ENCODE assay signal across 9 mouse cellular contexts in genomic region chr1:87263796-87264133, GRCm38 (mm10). TPM values are rescaled to one million over a fixed set of nuclear protein-coding genes. Genes with fewer than 3 reads are reported as not detected.
DNase-seq lines count a peak whose midpoint lies in the region; ATAC-seq and TF ChIP-seq lines count a peak whose summit lies in the region.
"Had no signal": no experiment of that assay in that cellular context is flagged by ENCODE, and none has a peak within 500 bp of the region (broad histone marks: within the 10 kb centered on the region; RNA-seq: fewer than 3 reads in every experiment).

No protein-coding gene starts in this region.

- H3K4me1 ChIP-seq in kidney, embryonic 16.5 days (ENCODE audit: insufficient read depth, low read length) = peaks cover 26% of the 10 kb centered on the region; the same call in 1 of the 2 replicates
- H3K4me1 ChIP-seq in embryonic facial prominence, embryonic 10.5 days = peaks cover 27% of the 10 kb centered on the region
- peaks cover 12% of the 10 kb centered on the region; the same call in 1 of the 2 replicates for H3K4me1 ChIP-seq in hindbrain, postnatal 0 days (ENCODE audit: insufficient read depth, low read length)
- H3K4me1 ChIP-seq in midbrain, postnatal 0 days (ENCODE audit: insufficient read depth, low read length) = peaks cover 12% of the 10 kb centered on the region; the same call in 1 of the 2 replicates

- no peak for DNase-seq in kidney, adult 9 months
- no peak for DNase-seq in embryonic facial prominence, embryonic 10.5 days (ENCODE audit: low spot score)
- peak; percentile 37 for DNase-seq in hindbrain, postnatal 0 days (ENCODE audit: low spot score)
- DNase-seq in midbrain, postnatal 0 days (ENCODE audit: low spot score) = no peak
- DNase-seq in adrenal gland, postnatal 25 days = no peak
- no peak for DNase-seq in layer of hippocampus, postnatal 10 days (ENCODE audit: low spot score in 2 of 2)
- no peak for DNase-seq in testis, postnatal 14 days (ENCODE audit: low spot score)

- peak overlapping the region; percentile 93 for H3K4me2 ChIP-seq in kidney, embryonic 16.5 days (replicated peaks; ENCODE audit: low read depth, low read length)
- peak overlapping the region; percentile 81 for H3K4me2 ChIP-seq in hindbrain, postnatal 0 days (ENCODE audit: low read depth, low read length)
- peak overlapping the region; percentile 98 for H3K4me2 ChIP-seq in midbrain, postnatal 0 days (ENCODE audit: low read depth, low read length, poor library complexity, severe bottlenecking)

- ATAC-seq in kidney, embryonic 16.5 days (ENCODE audit: low FRiP score, low TSS enrichment) = no peak
- peak; percentile 21; the same call in 1 of the 2 replicates for ATAC-seq in hindbrain, postnatal 0 days
- 0 out of 2 replicates have a peak, but pooled peaks have one; percentile 38 for ATAC-seq in midbrain, postnatal 0 days (ENCODE audit: low FRiP score)

- peaks cover 69% of the 10 kb centered on the region for H3K27me3 ChIP-seq in kidney, embryonic 16.5 days (ENCODE audit: insufficient read depth, low read length)
- H3K27me3 ChIP-seq in embryonic facial prominence, embryonic 10.5 days (replicated peaks; ENCODE audit: low read depth, poor library complexity, severe bottlenecking) = peaks cover 98% of the 10 kb centered on the region
- H3K27me3 ChIP-seq in hindbrain, postnatal 0 days (ENCODE audit: insufficient read depth, low read length) = peaks cover 22% of the 10 kb centered on the region
- H3K27me3 ChIP-seq in midbrain, postnatal 0 days (ENCODE audit: insufficient read depth, low read length) = peaks cover 53% of the 10 kb centered on the region

- H3K9me3 ChIP-seq in kidney, embryonic 16.5 days (ENCODE audit: low read length) = 0 out of 2 replicates have a peak, but pooled peaks cover 3% of the 10 kb centered on the region
- H3K9me3 ChIP-seq in embryonic facial prominence, embryonic 10.5 days = no peaks in the 10 kb centered on the region
- H3K9me3 ChIP-seq in hindbrain, postnatal 0 days (ENCODE audit: low read length) = no peaks in the 10 kb centered on the region
- H3K9me3 ChIP-seq in midbrain, postnatal 0 days (ENCODE audit: low read length) = no peaks in the 10 kb centered on the region

- no peak for TF ChIP-seq CTCF in hindbrain, postnatal 0 days (IDR thresholded peaks at IDR 0.05; ENCODE audit: low read depth)
- TF ChIP-seq CTCF in midbrain, postnatal 0 days (IDR thresholded peaks at IDR 0.05) = no peak

- H3K9ac ChIP-seq in kidney, embryonic 16.5 days (replicated peaks; ENCODE audit: low read length) = peak overlapping the region; percentile 46; the same call in 1 of the 2 replicates
- H3K9ac ChIP-seq in hindbrain, postnatal 0 days (replicated peaks; ENCODE audit: low read length) = no peak overlapping the region
- 0 out of 2 replicates have a peak overlapping the region, but pooled peaks have one; percentile 46 for H3K9ac ChIP-seq in midbrain, postnatal 0 days (replicated peaks; ENCODE audit: low read length, poor library complexity, severe bottlenecking)

- H3K27ac ChIP-seq in kidney, embryonic 16.5 days (ENCODE audit: low read length) = no peak overlapping the region
- H3K27ac ChIP-seq in embryonic facial prominence, embryonic 10.5 days (replicated peaks) = no peak overlapping the region
- H3K27ac ChIP-seq in hindbrain, postnatal 0 days = no peak overlapping the region
- H3K27ac ChIP-seq in midbrain, postnatal 0 days (ENCODE audit: low read depth, low read length) = no peak overlapping the region

- 2% methylated on average over 12 of the region's 12 CpGs for WGBS in kidney, embryonic 16.5 days
- under 1% methylated on average over 12 of the region's 12 CpGs for WGBS in embryonic facial prominence, embryonic 10.5 days
- under 1% methylated on average over 12 of the region's 12 CpGs for WGBS in hindbrain, postnatal 0 days
- 3% methylated on average over 12 of the region's 12 CpGs for WGBS in midbrain, postnatal 0 days

- H3K36me3 ChIP-seq in kidney, embryonic 16.5 days (ENCODE audit: insufficient read depth, low read length) = no peaks in the 10 kb centered on the region
- no peaks in the 10 kb centered on the region for H3K36me3 ChIP-seq in embryonic facial prominence, embryonic 10.5 days (replicated peaks)
- no peaks in the 10 kb centered on the region for H3K36me3 ChIP-seq in hindbrain, postnatal 0 days (ENCODE audit: insufficient read depth, low read length)
- H3K36me3 ChIP-seq in midbrain, postnatal 0 days (ENCODE audit: insufficient read depth, low read length) = no peaks in the 10 kb centered on the region

- peak overlapping the region; percentile 58 for H3K4me3 ChIP-seq in kidney, embryonic 16.5 days (ENCODE audit: low read length)
- H3K4me3 ChIP-seq in embryonic facial prominence, embryonic 10.5 days = peak overlapping the region; percentile 68
- peak overlapping the region; percentile 42 for H3K4me3 ChIP-seq in hindbrain, postnatal 0 days (ENCODE audit: low read length)
- peak overlapping the region; percentile 44 for H3K4me3 ChIP-seq in midbrain, postnatal 0 days (ENCODE audit: low read depth, low read length)

RNA-seq across cellular contexts. Expression of gene Efhd1, which starts 0.4 kb away (rescaled TPM):
- 7.3 and 8.5 TPM in 2 replicates for polyA plus RNA-seq in kidney, embryonic 16.5 days (2015; fragmentation: Nextera tagmentation; extraction: Ambion mirVana)
- 0.69 and 0.77 TPM in 2 replicates for polyA plus RNA-seq in embryonic facial prominence, embryonic 10.5 days (2016; fragmentation: Nextera tagmentation; extraction: Ambion mirVana)
- 12.4 and 13.0 TPM in 2 replicates for total RNA-seq in hindbrain, postnatal 0 days (2014; rRNA removed)
- 6.4 and 7.8 TPM in 2 replicates for polyA plus RNA-seq in hindbrain, postnatal 0 days (2015; fragmentation: Nextera tagmentation; extraction: Ambion mirVana)
- 4.2 and 7.8 TPM in 2 replicates for total RNA-seq in midbrain, postnatal 0 days (2014; rRNA removed)
- 1.7 and 2.6 TPM in 2 replicates for polyA plus RNA-seq in midbrain, postnatal 0 days (2015; fragmentation: Nextera tagmentation; extraction: Ambion mirVana)
- 310 and 340 TPM in 2 replicates for total RNA-seq in adrenal gland, postnatal 25 days (2021)
- 1 to 10 TPM; 7.2 to 7.7 TPM for total RNA-seq in layer of hippocampus, postnatal 10 days (2021)

RNA-seq across cellular contexts. Expression of gene Eif4e2, which starts 50.1 kb away (rescaled TPM):
- polyA plus RNA-seq in kidney, embryonic 16.5 days (2015; fragmentation: Nextera tagmentation; extraction: Ambion mirVana) = 157 and 160 TPM in 2 replicates
- 175 and 185 TPM in 2 replicates for polyA plus RNA-seq in embryonic facial prominence, embryonic 10.5 days (2016; fragmentation: Nextera tagmentation; extraction: Ambion mirVana)
- 60.4 and 68.1 TPM in 2 replicates for total RNA-seq in hindbrain, postnatal 0 days (2014; rRNA removed)
- polyA plus RNA-seq in hindbrain, postnatal 0 days (2015; fragmentation: Nextera tagmentation; extraction: Ambion mirVana) = 99.7 and 103 TPM in 2 replicates
- 64.5 and 78.8 TPM in 2 replicates for total RNA-seq in midbrain, postnatal 0 days (2014; rRNA removed)
- polyA plus RNA-seq in midbrain, postnatal 0 days (2015; fragmentation: Nextera tagmentation; extraction: Ambion mirVana) = 91.0 and 92.7 TPM in 2 replicates
- total RNA-seq in adrenal gland, postnatal 25 days (2021) = 89.9 and 96.0 TPM in 2 replicates
- 10 to 100 TPM; 81.5 to 82.8 TPM for total RNA-seq in layer of hippocampus, postnatal 10 days (2021)

RNA-seq across cellular contexts. Expression of gene Chrng, which starts 59.3 kb away (rescaled TPM):
- 0.68 and 0.85 TPM in 2 replicates for polyA plus RNA-seq in kidney, embryonic 16.5 days (2015; fragmentation: Nextera tagmentation; extraction: Ambion mirVana)
- polyA plus RNA-seq in embryonic facial prominence, embryonic 10.5 days (2016; fragmentation: Nextera tagmentation; extraction: Ambion mirVana) = 0.35 and 0.39 TPM in 2 replicates
- total RNA-seq in hindbrain, postnatal 0 days (2014; rRNA removed) = 0.22 TPM in 1 of 2 replicates, not detected in the other
- polyA plus RNA-seq in hindbrain, postnatal 0 days (2015; fragmentation: Nextera tagmentation; extraction: Ambion mirVana) = 0.06 TPM in 1 of 2 replicates, not detected in the other
- 0.49 TPM in 1 of 2 replicates, not detected in the other for total RNA-seq in midbrain, postnatal 0 days (2014; rRNA removed)
- not detected in 2 replicates for polyA plus RNA-seq in midbrain, postnatal 0 days (2015; fragmentation: Nextera tagmentation; extraction: Ambion mirVana)
- not detected in 2 replicates for total RNA-seq in adrenal gland, postnatal 25 days (2021)
- not detected for total RNA-seq in layer of hippocampus, postnatal 10 days (2021)
- total RNA-seq: left cerebral cortex, postnatal 36 days had no signal

Comparison
In these comparisons a context has a peak if more than half of its experiments do, and no peak if none do; other contexts are left out.
1. RNA of gene Efhd1, which starts 0.4 kb away (total RNA-seq): 310 to 340 TPM in adrenal gland, postnatal 25 days; 12.4 to 13.0 TPM in hindbrain, postnatal 0 days, 4.2 to 7.8 TPM in midbrain, postnatal 0 days and 7.2 to 7.7 TPM in layer of hippocampus, postnatal 10 days; every median in the first group is over 10 times any median in the second.
2. Peak in every context shown above with its lines, with median percentiles within 50 percentile points of each other: H3K4me2 ChIP-seq and H3K4me3 ChIP-seq.